Mouse (Mus musculus) monocyte, adult 5-6 weeks (primary cell): ENCODE measurements around the gene Lilra5. TPM values are rescaled to one million over a fixed set of nuclear protein-coding genes. Genes with fewer than 3 reads are reported as not detected.
"Not testable (repeated sequence)": the region's sequence is repeated elsewhere in the genome, so short reads cannot be mapped to it uniquely, and the experiment has no call there.

Source experiments
- ATAC-seq: fragments of 153-309, 156-312 bp; replicated peaks from 2 replicates; pipeline ENCODE4 v1.8.0; 2017; ENCODE audit warnings: mild to moderate bottlenecking; ENCODE audit not compliant: low TSS enrichment, insufficient number of reproducible peaks, severe bottlenecking, poor library complexity, low FRiP score
- total RNA-seq: library from RNA; stranded (forward); fragments of 200-1000, 200-491, 200-594 nt; gene quantifications from 3 replicates; pipeline ENCODE4 v1.2.3, GENCODE M21; 2017

Gene Lilra5
- 52.6 to 82.8 TPM (median 69.9 TPM) in 3 replicates for total RNA-seq

- peak; percentile 44 for ATAC-seq
Measured at GRCm38 (mm10) chr7:4237454-4237853, at the start of gene Lilra5. Gene Lilra5 (plus strand): TSS chr7:4237754.

- peak; percentile 92 for ATAC-seq
Measured at GRCm38 (mm10) chr7:4207126-4207525, 30.4 kb upstream of the Lilra5 start.

GRCm38 (mm10) chr7:4208626-4209025 is 28.9 kb upstream of the Lilra5 start:
- peak; percentile 46 for ATAC-seq

GRCm38 (mm10) chr7:4213436-4213835 is 24.1 kb upstream of the Lilra5 start:
- ATAC-seq = not testable (repeated sequence)

DNA sequence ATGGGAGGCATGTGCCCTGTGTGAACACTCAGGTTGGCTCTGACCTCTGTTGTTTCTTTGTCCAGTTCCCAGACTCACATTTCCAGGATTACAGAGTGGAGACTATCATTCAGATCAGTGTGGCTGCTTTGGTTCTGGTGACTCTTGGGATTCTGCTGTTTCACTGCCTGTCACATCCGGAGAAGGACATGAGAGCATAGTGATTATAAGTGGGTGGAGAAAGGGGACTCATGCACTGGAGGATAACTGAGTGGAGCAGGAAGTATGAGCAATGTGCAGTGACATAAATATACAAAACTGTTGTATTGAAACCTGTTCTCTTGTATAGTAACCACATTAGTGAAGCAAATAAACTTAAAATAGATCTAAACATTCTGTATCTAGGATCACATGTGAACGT is 22.2 kb upstream of the Lilra5 start:
- no peak for ATAC-seq

- no peak for ATAC-seq
Measured at GRCm38 (mm10) chr7:4215805-4216204, 21.7 kb upstream of the Lilra5 start.

- no peak for ATAC-seq
Measured at GRCm38 (mm10) chr7:4235536-4235935, 2.0 kb upstream of the Lilra5 start.

GRCm38 (mm10) chr7:4239038-4239721 is 1.6 kb downstream of the Lilra5 start:
- peak; percentile 90 for ATAC-seq

DNA sequence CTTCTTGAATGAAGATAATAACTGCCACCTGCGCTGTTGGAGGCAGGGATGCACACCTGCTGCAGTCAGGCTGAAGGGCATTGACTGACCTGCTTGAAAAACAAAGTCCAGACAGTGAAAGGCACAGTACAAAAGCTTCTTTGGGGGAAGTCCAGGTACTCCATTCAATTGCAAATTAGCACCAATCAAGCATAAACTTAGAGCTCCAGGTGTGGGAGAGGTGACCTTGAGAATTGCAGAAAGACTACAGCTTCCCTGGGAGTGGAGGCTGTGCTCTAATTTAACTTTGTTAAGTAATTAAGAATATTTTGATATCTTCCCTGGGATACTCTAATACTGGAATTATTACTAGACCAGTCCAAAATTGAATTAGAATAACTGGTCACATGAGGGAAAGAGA is 13.7 kb downstream of the Lilra5 start:
- not testable (repeated sequence) for ATAC-seq

- ATAC-seq = peak; percentile 68
Measured at GRCm38 (mm10) chr7:4256060-4256459, 18.5 kb downstream of the Lilra5 start.

DNA sequence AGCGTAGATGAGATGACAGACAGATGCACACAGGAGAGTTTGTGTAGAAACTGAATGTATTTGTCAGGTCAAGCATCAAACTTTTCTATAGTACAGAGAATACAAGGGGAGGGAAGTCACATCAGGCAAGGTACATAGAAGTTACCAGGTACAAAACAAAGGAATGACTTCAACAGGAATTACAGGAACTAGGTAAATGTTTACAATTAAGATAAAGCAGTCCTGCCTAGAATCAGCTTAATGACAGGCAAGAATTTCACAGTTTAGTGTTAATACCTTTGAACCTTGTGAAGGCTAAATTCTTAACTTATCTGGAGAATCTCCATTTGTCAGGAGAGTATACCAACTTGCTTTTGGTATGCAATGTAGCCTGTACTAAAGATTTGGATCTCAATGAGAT is 23.0 kb downstream of the Lilra5 start:
- ATAC-seq = not testable (repeated sequence)

DNA sequence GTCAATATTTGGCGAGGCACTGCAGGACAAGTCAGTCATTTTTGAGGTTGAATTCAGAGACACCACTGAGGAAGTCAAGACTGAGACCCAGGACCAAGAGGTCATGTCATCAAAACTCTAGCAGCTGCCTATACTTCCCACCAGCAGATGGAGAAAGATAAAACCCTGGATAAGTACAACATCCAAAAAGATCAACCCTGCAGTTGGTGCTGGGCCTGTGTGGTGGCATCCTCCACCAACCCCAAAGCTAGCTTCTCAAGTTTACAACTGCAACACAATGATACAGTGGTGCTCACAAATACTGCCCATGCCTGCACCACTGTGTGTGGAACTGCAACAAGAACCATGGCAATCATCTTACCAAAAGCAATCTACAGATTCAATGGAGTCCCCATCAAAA is 34.6 kb downstream of the Lilra5 start:
- not testable (repeated sequence) for ATAC-seq

DNA sequence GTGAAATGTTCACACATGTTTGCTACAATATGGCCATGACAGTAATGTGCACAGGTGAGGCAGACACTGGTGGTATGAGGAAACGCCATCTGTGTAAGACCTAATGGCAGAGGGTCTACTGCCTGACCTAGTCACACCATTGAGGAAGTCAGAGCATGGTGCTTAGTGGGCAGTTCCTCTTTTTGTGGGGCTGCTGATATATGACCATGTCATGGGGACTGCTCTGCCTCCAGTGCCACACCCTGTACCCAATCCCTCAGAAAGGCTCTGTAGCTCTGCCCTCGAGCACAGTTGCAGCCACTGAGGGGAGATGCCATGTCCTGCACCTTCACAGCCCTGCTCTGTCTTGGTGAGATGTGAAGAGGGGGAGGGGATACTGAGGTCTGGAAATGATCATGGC is 36.3 kb downstream of the Lilra5 start:
- peak; percentile 92 for ATAC-seq

- ATAC-seq = not testable (repeated sequence)
Measured at GRCm38 (mm10) chr7:4275500-4275899, 37.9 kb downstream of the Lilra5 start.

GRCm38 (mm10) chr7:4292638-4293037 is 55.1 kb downstream of the Lilra5 start:
- ATAC-seq = 0 out of 2 replicates have a peak, but pooled peaks have one; percentile 53

Other genes with a start within 250 kb of the Lilra5 start
- gene Lair1, start 174.6 kb upstream of the Lilra5 start, total RNA-seq = 201 to 374 TPM (median 334 TPM) in 3 replicates
- gene Ttyh1, start 118.3 kb upstream of the Lilra5 start, total RNA-seq = not detected in 3 replicates
- gene Leng8, start 100.7 kb upstream of the Lilra5 start, total RNA-seq = 93.7 to 137 TPM (median 95.1 TPM) in 3 replicates
- 26.4 to 29.4 TPM (median 28.3 TPM) in 3 replicates for gene Leng9, start 87.4 kb upstream of the Lilra5 start, total RNA-seq
- 2.7 TPM in 1 of 3 replicates, not detected in the others for gene Cdc42ep5, start 72.9 kb upstream of the Lilra5 start, total RNA-seq
- gene Ncr1, start 100.0 kb downstream of the Lilra5 start, total RNA-seq = 398 to 1,289 TPM (median 424 TPM) in 3 replicates
- 0.32 to 14.1 TPM (median 1.8 TPM) in 3 replicates for gene Gp6, start 160.0 kb downstream of the Lilra5 start, total RNA-seq
- 2.8 to 5.5 TPM (median 5.2 TPM) in 3 replicates for gene Rdh13, start 207.9 kb downstream of the Lilra5 start, total RNA-seq
- gene Eps8l1, start 222.9 kb downstream of the Lilra5 start, total RNA-seq = 15.0 to 52.1 TPM (median 27.4 TPM) in 3 replicates